Mouse (Mus musculus): ENCODE measurements at regions not wholly inside any gene's neighbourhood (a gene's known extent, or its start where the extent isn't known, plus 50 kb on each side); places are given as distances from the start of the nearest gene placed in this dataset.

DNA sequence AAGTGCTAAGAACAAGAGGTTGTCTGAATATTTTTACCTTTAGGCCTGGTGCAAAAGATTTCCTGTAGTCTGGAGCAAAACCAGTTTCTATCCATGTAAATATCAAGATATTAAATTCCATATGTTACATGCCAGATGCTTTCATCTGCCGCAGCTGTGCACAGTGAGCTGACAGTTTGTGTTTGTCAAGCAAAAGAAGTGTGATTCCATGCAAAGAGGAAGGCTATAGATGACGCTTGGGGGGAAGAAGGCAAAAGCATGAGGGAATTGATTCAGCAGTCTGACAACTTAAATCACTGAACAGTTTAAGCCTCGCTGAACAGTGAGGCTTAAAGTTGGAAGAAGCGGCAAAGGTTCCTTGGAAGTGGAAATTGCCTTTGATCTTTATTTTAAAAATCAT lies 109.2 kb upstream of the Pappa start:
- WGBS = 84% methylated on average over 4 of the region's 4 CpGs
- ATAC-seq (no peak), DNase-seq (no peak)
- no peak for TF ChIP-seq CTCF (IDR thresholded peaks at IDR 0.05; ENCODE audit: low read depth)
- Histone ChIP-seq H3K4me2 (ENCODE audit: low read depth) (no peak overlapping the region), H3K4me3 (ENCODE audit: low read depth, low read length) (no peak overlapping the region), H3K9ac (no peak overlapping the region), H3K36me3 (ENCODE audit: insufficient read depth) (no peaks in the 10 kb centered on the region), H3K4me1 (ENCODE audit: insufficient read depth) (no peaks in the 10 kb centered on the region), H3K27me3 (ENCODE audit: insufficient read depth, low read length) (no peaks in the 10 kb centered on the region), H3K27ac (ENCODE audit: low read depth, low read length) (no peak overlapping the region), H3K9me3 (ENCODE audit: low read length) (no peaks in the 10 kb centered on the region)

DNA sequence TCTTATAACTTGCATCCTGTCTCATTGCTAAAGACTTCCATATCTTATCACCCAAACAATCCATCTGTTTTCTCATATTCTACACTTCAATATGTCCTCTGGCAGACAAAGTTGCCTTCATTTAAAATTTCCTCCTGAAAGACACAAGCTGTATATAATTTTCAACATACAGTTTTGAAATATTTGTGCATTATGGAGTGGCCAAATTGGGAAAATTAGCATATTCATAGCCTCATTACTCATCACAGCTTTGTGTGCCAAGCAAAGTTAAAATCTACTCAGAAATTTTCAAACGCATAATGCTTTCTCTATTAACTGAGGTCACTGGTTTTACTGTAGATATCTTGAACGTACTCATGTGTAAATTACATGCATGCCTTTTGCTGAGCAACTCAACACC lies 104.5 kb upstream of the Pappa start:
- WGBS = 64% methylated on average over 2 of the region's 2 CpGs
- ATAC-seq (peak; percentile 50), DNase-seq (peak; percentile 14)
- H3K4me1 ChIP-seq (ENCODE audit: insufficient read depth) = no peaks in the 10 kb centered on the region
- H3K27ac ChIP-seq (ENCODE audit: low read depth, low read length) = no peak overlapping the region
- no peak overlapping the region for H3K9ac ChIP-seq
- H3K4me2 ChIP-seq (ENCODE audit: low read depth) = no peak overlapping the region
- no peaks in the 10 kb centered on the region for H3K9me3 ChIP-seq (ENCODE audit: low read length)
- TF ChIP-seq CTCF (IDR thresholded peaks at IDR 0.05; ENCODE audit: low read depth) = no peak
- H3K36me3 ChIP-seq (ENCODE audit: insufficient read depth) = no peaks in the 10 kb centered on the region
- no peaks in the 10 kb centered on the region for H3K27me3 ChIP-seq (ENCODE audit: insufficient read depth, low read length)
- H3K4me3 ChIP-seq (ENCODE audit: low read depth, low read length) = no peak overlapping the region

DNA sequence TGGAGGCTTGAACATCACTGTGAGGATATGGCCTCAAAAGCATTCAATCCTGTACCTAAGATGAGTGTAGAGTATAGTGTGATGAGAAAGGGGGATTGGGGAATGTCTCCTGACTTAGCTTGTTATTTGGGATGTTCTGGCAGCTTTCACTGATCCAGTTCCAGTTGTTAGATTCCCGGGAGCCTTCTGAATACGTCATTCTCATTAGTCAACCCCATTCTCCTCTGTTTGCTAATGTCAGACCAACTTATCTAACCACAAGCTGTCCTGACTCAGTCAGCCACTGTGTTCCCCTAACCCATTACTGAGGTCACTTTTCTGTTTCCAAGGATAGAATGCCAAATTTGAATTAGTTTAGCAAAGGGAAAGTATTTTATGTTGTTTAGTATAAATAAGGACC lies 70.6 kb upstream of the Pappa start:
- Histone ChIP-seq H3K4me3 (ENCODE audit: low read depth, low read length) (no peak overlapping the region), H3K36me3 (ENCODE audit: insufficient read depth) (no peaks in the 10 kb centered on the region), H3K27ac (ENCODE audit: low read depth, low read length) (no peak overlapping the region), H3K4me2 (ENCODE audit: low read depth) (no peak overlapping the region), H3K27me3 (ENCODE audit: insufficient read depth, low read length) (no peaks in the 10 kb centered on the region), H3K4me1 (ENCODE audit: insufficient read depth) (no peaks in the 10 kb centered on the region), H3K9me3 (ENCODE audit: low read length) (no peaks in the 10 kb centered on the region), H3K9ac (no peak overlapping the region)
- TF ChIP-seq CTCF (IDR thresholded peaks at IDR 0.05; ENCODE audit: low read depth) = no peak
- DNase-seq = no peak
- no peak for ATAC-seq
- WGBS = 59% methylated on average over 2 of the region's 2 CpGs

Measured in forebrain, postnatal 0 days (tissue).